Mouse (Mus musculus): ENCODE data around the gene Pax5.

- no peak for TF ChIP-seq CTCF (IDR thresholded peaks at IDR 0.05; ENCODE audit: control insufficient read depth, insufficient read depth, low read length)
- no peak for TF ChIP-seq POLR2A (IDR thresholded peaks at IDR 0.05; ENCODE audit: borderline replicate concordance, control insufficient read depth, low read depth, low read length)
These were observed 117.2 kb downstream of the Pax5 start for GRCm38 (mm10) chr4:44593091-44593490.

Measured in bone marrow, adult 2 months (tissue).